Mouse (Mus musculus) fibroblast of lung, adult 2 months (primary cell): ENCODE measurements around the gene Gstk1.

Experiments used
- DNase-seq: peaks from one replicate; pipeline ENCODE4 v3.0.0-alpha.2; 2011; ENCODE audit warnings: low read depth

Gene Gstk1

GRCm38 (mm10) chr6:42245711-42246353, at the start of gene Gstk1:
Gene Gstk1, plus strand, starts transcription at chr6:42245935.
- peak; percentile 54 for DNase-seq

- DNase-seq = no peak
Observed at GRCm38 (mm10) chr6:42197710-42198109, 48.0 kb upstream of the Gstk1 start.

DNA sequence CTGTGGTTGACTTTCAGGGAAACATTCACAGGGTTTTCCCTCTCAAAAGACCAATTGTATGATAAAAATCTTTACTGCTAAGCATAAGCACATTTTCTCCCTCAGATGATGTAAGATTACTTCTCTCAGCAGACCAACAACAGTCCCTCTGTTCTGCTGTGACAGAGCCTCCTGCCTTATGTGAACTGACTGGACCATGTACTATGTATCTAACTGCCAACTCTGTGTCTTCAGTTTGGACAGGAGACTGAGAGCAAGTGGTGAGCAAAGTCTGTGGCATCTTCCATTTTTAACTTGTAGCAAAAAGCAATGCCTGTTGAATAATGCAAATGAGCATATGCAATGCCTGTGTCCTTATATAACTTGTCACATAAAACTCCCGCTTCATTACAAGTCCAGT, 46.2 kb upstream of the Gstk1 start:
- no peak for DNase-seq

DNA sequence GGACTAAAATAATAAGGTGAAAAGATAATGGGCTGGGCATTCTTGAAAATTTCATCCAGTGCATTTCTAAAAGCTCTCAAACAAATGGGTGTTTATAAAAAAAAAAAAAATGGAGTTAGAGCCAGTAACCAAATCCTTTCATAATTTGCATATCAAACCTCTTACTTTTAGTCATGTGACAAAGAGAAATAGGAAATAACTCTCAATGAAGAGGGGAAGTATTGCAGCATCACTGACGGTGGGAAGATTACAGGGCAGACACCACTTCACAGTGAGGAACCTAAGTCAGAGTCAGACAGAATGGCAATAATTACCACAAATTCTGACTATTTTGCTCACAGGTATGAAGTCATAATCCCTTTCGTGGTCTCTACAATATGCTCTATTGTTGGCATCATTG, 30.7 kb upstream of the Gstk1 start, which contains the start of gene Tas2r144:
Gene Tas2r144, plus strand, starts transcription at position 301 of the 400 bp plus-strand sequence.
- DNase-seq = no peak

GRCm38 (mm10) chr6:42222286-42222685, 23.4 kb upstream of the Gstk1 start:
- no peak for DNase-seq

DNA sequence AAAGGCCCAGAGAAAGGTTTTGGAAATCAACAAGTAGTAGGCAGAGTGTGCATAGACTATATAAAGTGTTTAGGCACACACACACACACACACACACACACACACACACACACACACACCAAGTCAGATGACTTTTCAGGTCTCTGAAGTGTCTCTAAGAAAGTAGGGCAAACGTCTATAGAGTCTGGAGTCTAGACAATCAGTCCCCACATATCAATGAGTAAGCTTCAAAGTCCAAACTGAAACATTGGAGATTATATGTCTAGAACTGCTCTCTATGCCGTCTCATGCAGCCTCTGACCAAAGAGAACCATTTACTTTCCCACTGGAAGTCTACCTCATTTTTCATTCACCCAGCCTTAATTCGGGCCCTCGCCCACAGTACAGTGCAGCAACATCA, 20.7 kb upstream of the Gstk1 start:
- DNase-seq = no peak

- DNase-seq = peak; percentile 37
Observed at GRCm38 (mm10) chr6:42227240-42228101, 18.3 kb upstream of the Gstk1 start.

- no peak for DNase-seq
Observed at GRCm38 (mm10) chr6:42229610-42230009, 16.1 kb upstream of the Gstk1 start.

DNA sequence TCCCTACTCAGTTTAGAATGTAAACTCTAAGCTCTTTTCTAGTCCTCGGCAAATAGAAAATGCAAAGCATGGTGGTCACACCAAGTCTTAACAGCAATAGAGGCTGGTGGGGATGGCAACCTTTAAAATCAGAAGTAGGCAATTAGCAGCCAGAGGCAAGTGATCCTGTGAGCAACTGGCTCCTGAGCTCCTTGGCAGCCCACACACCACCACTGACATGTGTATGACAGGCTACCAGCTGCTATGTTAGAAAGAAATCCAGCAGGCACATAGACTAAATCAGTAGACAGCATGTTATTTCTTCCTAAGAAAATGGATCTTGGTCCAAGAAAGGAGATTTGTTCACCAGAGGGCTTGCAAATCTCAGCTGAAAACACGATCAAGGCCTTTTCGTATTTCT, 14.5 kb upstream of the Gstk1 start:
- DNase-seq = no peak

- DNase-seq = no peak
Observed at GRCm38 (mm10) chr6:42237276-42237805, 8.4 kb upstream of the Gstk1 start.

DNA sequence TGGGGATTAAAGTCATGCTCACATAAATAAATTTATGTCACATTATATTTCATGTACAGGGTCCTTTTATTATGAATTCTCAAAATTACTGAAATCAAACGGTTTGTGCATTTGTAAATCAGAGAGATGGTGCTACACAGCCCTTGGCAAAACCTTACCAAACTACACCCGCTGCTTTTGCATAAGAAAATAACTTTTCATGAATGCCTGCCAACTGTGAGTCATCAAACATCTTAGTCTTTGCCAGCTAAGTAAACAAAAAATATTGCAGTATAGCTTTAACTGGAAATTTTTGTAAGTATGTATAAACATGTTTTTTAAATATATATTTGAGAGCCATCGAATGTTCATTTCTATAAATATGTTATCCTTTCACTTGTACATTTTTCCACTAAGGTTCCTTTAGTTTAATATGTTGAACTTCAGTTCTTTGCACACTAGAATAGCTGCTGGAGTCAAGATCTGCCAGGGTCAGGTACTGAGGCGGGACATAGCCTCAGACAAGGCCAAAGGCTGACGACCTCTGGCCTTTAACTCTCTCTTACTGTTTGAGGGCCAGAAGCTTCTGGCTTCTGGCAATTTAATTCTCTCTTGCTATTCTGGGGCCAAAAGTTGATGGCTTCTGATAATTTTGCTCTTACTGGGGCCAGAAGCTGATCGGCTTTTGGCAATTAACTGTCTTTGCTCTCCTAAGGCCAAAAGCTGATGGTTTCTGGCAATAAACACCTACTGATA, 4.3 kb upstream of the Gstk1 start:
- DNase-seq = peak; percentile 47

DNA sequence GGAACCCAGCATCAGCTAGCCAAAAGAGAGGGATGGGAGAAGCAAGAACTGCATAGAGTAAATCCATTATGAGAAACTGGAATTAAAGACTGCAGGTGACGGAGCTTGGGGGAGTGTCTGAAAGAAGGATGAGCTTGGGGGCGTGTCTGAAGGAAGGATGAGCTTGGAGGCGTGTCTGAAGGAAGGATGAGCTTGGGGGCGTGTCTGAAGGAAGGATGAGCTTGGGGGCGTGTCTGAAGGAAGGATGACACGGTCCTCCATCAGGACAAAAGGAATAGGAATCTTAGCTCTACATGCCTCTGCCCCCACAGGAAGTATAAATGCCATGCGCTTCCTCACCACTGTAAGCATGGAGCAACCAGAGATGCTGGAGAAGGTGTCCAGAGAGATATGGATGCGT, 1.4 kb downstream of the Gstk1 start:
- DNase-seq = no peak

- DNase-seq = no peak
Observed at GRCm38 (mm10) chr6:42247981-42248380, 2.2 kb downstream of the Gstk1 start.

DNA sequence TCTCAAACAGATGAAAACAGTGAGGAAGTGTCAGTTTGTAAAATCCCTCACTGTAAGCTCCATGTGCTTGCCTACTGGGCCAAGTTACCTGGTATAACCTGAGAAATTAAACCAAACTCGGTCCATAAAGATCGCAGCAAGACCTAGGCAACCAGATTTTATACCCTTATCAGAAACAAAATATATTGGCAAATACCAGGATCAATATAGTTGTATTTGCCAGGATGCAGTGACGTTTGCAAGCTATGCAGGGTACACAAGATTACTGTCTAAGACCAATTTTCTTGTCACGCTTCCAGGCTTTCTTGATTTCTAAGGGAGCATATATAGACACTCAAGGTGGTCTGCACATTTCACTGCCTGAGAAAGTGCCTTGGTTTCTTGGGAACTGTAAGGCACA, 6.1 kb downstream of the Gstk1 start:
- DNase-seq = no peak

- no peak for DNase-seq
Observed at GRCm38 (mm10) chr6:42253103-42253502, 7.4 kb downstream of the Gstk1 start.

DNA sequence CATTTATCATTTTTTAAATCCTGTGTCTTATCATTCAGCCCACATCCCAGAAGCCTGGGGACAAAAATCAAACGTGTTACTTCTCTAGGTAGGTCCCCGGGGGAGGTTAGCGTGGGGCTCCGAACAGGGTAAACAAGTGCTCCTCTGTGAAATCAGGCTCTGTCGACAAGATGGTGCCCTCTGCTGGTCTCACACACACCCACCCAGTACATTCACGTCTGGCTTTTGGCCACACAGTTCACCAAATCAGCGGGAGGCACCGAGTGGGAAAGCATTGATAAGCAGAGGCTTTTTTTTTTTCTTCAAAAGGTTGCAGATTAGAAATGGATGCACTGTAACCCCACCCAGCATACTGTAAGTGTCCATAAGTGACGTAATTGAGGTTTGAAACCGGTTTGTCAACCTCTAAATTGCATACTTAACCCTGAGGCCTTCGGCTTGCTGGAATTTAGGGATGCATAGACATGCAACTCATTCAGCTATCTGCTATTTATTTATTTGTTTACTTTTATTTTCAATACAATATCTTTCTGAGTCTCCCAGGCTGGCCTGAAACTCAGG, 11.6 kb downstream of the Gstk1 start:
- peak; percentile 21 for DNase-seq

- no peak for DNase-seq
Observed at GRCm38 (mm10) chr6:42260430-42260829, 14.7 kb downstream of the Gstk1 start.

DNA sequence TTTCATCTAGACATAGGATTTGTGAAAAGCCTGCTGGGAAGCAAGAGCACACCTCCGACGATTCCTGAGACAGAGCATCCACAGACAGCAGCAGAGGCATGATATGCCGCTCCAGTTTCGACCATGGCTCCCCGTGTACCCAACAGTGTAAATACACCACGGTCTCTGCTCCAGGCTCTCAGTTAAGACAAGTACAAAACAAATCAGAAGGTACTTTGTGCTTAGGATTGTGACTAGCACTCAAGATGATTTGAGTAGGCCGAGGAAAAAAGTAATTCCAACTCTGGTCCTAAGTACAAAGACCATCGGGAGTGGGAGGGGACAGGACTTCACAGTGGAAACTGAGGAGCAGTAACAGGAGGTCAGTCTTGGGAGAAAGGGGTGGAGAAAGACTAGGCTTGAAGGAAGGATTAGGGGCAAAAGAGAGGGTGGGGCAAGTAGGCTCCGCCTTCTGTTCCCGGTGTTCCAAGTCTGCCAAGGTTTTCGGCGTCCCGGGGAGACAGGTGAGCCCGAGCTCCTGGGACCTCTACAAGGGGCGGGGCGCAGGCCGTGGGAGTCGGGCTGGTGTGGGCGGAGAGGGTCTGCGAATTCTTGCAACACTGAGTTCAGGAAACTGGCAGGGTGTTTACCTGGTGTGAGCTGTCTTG, 15.9 kb downstream of the Gstk1 start, which contains the start of gene Tmem139:
Gene Tmem139, plus strand, starts transcription at position 447 of the 647 bp plus-strand sequence.
- DNase-seq = no peak

GRCm38 (mm10) chr6:42264626-42265312, 19.0 kb downstream of the Gstk1 start, which contains the start of gene Casp2:
Gene Casp2, plus strand, starts transcription at chr6:42264985.
- DNase-seq = peak; percentile 98

GRCm38 (mm10) chr6:42265391-42266330, 19.9 kb downstream of the Gstk1 start:
- DNase-seq = no peak
